Mouse (Mus musculus) liver, adult 2 months (tissue): ENCODE data around the gene Ankrd39. TPM values are rescaled to one million over a fixed set of nuclear protein-coding genes. Genes with fewer than 3 reads are reported as not detected.

Source experiments
- DNase-seq: peaks from one replicate; pipeline ENCODE4 v3.0.0-alpha.2; 2011; ENCODE audit warnings: low read depth, low spot score; ENCODE audit errors: extremely low read depth
- H3K27ac ChIP-seq: fragments of 200-500 bp; replicated peaks from 2 replicates; pipeline ENCODE4 v1.5.1; 2012; ENCODE audit warnings: low read depth, mild to moderate bottlenecking, control low read depth, inconsistent platforms, low read length; ENCODE audit not compliant: insufficient read depth
- H3K27me3 ChIP-seq: fragments of 200-500 bp; 2 replicates; pipeline ENCODE4 v1.6.1; 2012; ENCODE audit warnings: mild to moderate bottlenecking, moderate library complexity, low read length, inconsistent platforms; ENCODE audit not compliant: control insufficient read depth, insufficient read depth
- H3K36me3 ChIP-seq: fragments of 200-500 bp; 2 replicates; pipeline ENCODE4 v1.6.1; 2012; ENCODE audit warnings: low read length, inconsistent platforms; ENCODE audit not compliant: control insufficient read depth, insufficient read depth
- H3K4me1 ChIP-seq: fragments of 200-500 bp; 2 replicates; pipeline ENCODE4 v1.6.1; 2011; ENCODE audit warnings: low read length; ENCODE audit not compliant: control insufficient read depth, insufficient read depth
- H3K4me3 ChIP-seq: fragments of 200-500 bp; 2 replicates; pipeline ENCODE4 v1.5.1; 2011; ENCODE audit warnings: low read depth, mild to moderate bottlenecking, control low read depth, low read length, moderate library complexity; ENCODE audit not compliant: insufficient read depth
- H3K79me2 ChIP-seq: fragments of 200-500 bp; 2 replicates; pipeline ENCODE4 v1.6.1; 2012; ENCODE audit warnings: inconsistent platforms, mild to moderate bottlenecking, low read length, moderate library complexity; ENCODE audit not compliant: control insufficient read depth, insufficient read depth
- H3K9ac ChIP-seq: fragments of 200-500 bp; 2 replicates; pipeline ENCODE4 v1.6.1; 2012; ENCODE audit warnings: low read depth, mild to moderate bottlenecking, control low read depth, inconsistent platforms, low read length
- CTCF ChIP-seq: fragments of 200-500 bp; IDR thresholded peaks from 2 replicates; pipeline ENCODE4 v1.5.1; 2011; ENCODE audit warnings: low read depth, low read length, control low read depth
- POLR2A ChIP-seq: fragments of 200-500 bp; IDR thresholded peaks from 2 replicates; pipeline ENCODE4 v1.6.1; 2011; ENCODE audit warnings: low read length, control low read depth; ENCODE audit not compliant: insufficient read depth; ENCODE audit errors: extremely low read depth
- WGBS: fragments of 180-500 bp; shearing (Covaris S2); methylation state at CpG from one replicate; pipeline ENCODE4 v1.1.7; 2018; 5-methylcytosine and 5-hydroxymethylcytosine counted together
- polyA plus RNA-seq: library from polyadenylated mRNA; depleted of rRNA; stranded (reverse); fragments of >200 nt; gene quantifications from 2 replicates; pipeline ENCODE4 v1.2.3, GENCODE M21; 2012
- total RNA-seq: library from RNA; depleted of rRNA; stranded (reverse); fragments of >200 nt; gene quantifications from 2 replicates; pipeline ENCODE4 v1.2.3, GENCODE M21; 2014

Gene Ankrd39
- total and polyA plus RNA-seq, 2 experiments, result 2.6 to 9.4 TPM

DNA sequence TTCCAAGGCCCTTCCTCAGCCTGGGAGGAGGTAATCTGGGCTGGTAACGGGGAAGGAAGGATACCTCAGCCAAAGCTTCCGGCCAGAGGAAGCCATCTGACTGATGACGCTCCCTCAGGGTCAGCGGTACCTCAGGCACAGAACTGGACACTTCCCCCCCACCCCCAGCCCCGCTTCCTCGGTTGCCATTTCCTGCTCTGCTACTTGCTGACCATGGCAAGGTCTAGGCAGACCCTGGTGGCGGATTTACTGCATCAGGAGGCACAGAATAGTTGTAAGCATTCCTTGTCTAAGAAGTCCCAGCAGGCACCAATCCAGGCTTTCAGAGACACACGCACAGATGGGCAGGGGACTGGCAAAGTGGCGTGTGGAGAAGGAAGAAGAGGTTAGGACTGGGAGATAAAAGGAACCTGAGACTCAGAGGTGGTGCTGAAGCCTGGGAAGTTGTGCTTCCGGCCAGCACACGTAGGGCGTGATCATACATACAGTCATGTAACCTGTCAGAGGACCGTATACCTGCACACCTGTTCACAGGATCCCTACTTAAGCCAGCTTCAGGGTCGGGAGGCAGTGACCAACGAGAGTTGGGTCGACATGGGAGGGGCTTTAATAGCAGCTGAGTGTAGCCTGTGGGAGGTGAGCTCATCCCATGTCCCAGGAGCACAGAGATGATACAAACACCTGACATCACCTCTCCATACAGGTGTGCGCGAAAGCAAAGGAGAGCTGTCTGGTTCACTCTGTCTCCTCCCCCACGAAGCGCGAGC is 7.6 kb upstream of the Ankrd39 start:
- no peak for TF ChIP-seq POLR2A
- TF ChIP-seq CTCF, result no peak
- Histone ChIP-seq H3K27ac (peak overlapping the region; percentile 42), H3K9ac (peak overlapping the region; percentile 24; the same call in 1 of the 2 replicates), H3K36me3 (0 out of 2 replicates have a peak, but pooled peaks cover 2% of the 10 kb centered on the region), H3K79me2 (no peaks in the 10 kb centered on the region), H3K27me3 (no peaks in the 10 kb centered on the region), H3K4me1 (peaks cover 5% of the 10 kb centered on the region; the same call in 1 of the 2 replicates), H3K4me3 (no peak overlapping the region; the same call in 1 of the 2 replicates)
- WGBS, result 71% methylated on average over 21 of the region's 21 CpGs
- no peak for DNase-seq

DNA sequence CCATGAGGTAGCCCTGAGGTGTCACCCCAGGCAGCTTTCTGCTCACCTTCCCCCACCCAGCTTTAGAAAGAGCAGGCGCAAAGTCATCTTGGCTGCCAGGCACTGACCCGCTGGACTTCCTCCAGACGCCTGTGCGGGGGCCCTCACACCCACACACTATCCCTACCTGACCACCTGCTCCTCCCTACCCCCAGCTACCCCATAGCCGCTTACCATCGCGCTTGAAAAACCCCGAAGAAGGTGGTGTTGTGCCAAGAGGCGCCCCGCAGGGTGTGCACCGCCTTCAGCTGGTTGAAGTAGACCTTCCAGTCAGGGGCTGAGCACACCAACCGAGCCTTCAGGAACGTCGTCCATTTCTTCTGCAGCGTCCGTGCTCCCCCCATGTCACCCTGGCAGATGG is 5.3 kb upstream of the Ankrd39 start:
- TF ChIP-seq CTCF (no peak), POLR2A (no peak)
- H3K27me3 ChIP-seq, result no peaks in the 10 kb centered on the region
- no peak overlapping the region for H3K27ac ChIP-seq
- H3K9ac ChIP-seq, result no peak overlapping the region
- no peak for DNase-seq
- no peak overlapping the region for H3K4me3 ChIP-seq
- H3K4me1 ChIP-seq, result peaks cover 5% of the 10 kb centered on the region; the same call in 1 of the 2 replicates
- 89% methylated on average over 16 of the region's 16 CpGs for WGBS
- H3K79me2 ChIP-seq, result no peaks in the 10 kb centered on the region
- 0 out of 2 replicates have a peak, but pooled peaks cover 2% of the 10 kb centered on the region for H3K36me3 ChIP-seq

DNA sequence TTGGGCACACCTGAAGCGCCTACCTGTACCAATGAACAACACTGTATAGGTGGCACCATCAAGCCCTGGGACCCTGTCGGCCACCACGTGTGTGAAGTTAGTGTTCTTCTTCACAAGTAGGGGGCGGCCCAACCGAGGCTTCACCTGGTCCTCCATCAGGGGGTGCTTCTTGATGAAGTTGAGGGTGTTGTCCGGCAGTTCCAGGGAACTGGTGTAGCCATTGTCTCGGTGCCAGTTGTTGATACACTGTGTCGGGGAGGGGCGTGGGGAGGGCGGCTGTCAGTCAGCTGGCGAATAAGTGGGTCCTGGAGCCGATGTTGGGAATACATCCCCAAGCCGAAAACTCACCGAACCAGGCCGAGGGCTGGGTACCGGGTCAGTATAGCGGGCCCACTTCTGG is 4.7 kb upstream of the Ankrd39 start:
- DNase-seq, result no peak
- no peak overlapping the region for H3K4me3 ChIP-seq
- no peak overlapping the region for H3K27ac ChIP-seq
- no peak overlapping the region for H3K9ac ChIP-seq
- H3K27me3 ChIP-seq, result no peaks in the 10 kb centered on the region
- peaks cover 5% of the 10 kb centered on the region; the same call in 1 of the 2 replicates for H3K4me1 ChIP-seq
- no peak for TF ChIP-seq POLR2A
- no peak for TF ChIP-seq CTCF
- 93% methylated on average over 17 of the region's 17 CpGs for WGBS
- 0 out of 2 replicates have a peak, but pooled peaks cover 2% of the 10 kb centered on the region for H3K36me3 ChIP-seq
- H3K79me2 ChIP-seq, result no peaks in the 10 kb centered on the region; the same call in 1 of the 2 replicates

DNA sequence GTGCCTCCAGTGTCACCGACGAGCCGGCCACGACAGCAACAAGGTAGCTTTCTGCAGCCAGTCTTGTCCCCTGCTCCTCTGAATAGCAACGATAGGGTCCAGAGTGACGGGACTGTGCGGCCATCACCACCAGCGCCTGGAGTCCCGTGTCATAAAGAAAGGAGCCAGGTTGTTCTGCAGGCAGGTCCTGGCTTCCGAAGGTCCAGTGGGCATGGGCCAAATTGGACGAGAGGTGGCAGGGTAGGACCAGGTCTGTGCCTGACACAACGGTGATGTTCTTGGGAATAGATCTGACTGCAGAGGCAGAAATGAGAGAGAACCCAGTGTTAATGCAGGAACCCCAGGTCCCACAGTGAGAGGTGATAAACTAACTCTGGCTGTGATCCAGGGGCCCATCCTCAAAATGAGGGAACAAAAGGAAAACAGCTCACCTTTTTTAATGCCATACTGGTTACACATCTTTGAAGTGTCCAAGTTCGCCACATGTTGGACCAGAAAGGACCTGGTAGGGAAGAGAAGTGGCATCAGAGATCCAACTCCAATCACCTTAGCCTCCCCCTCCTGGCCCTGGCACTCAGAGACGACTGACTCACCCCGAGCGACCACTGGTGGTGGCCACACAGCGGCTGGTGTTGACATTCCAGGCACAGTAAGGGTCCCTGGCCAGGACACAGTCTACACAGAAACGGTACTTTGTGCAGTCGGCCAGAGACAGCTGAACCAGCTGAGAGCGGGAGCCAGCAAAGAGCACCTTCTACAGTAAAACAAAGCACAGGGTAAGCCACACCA is 3.0 kb upstream of the Ankrd39 start:
- H3K9ac ChIP-seq, result no peak overlapping the region
- H3K27ac ChIP-seq, result no peak overlapping the region
- H3K4me1 ChIP-seq, result peaks cover 9% of the 10 kb centered on the region
- WGBS, result 84% methylated on average over 20 of the region's 20 CpGs
- TF ChIP-seq POLR2A (no peak), CTCF (no peak)
- H3K27me3 ChIP-seq, result no peaks in the 10 kb centered on the region
- DNase-seq, result no peak
- H3K4me3 ChIP-seq, result no peak overlapping the region
- 0 out of 2 replicates have a peak, but pooled peaks cover 2% of the 10 kb centered on the region for H3K36me3 ChIP-seq
- H3K79me2 ChIP-seq, result peaks cover 6% of the 10 kb centered on the region; the same call in 1 of the 2 replicates

DNA sequence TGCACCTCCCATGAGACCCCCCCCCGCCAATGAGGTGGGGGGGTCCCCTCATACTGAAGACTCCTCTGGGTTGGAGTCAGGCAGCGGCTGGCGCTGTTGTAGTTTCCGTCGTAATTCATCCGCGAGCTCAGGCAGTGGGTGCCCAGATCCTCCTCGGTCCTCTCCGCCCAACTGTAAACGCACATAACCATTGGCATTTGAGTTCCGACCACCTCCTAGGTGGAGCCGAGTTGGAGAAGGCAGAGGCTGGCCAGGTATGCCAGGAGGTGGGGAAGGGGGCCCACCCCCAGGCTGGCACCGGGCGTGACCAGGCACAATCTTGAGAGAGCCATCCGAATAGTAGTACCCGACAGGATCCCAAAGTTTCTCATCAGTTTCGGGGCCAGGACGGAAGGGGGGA is 2.2 kb upstream of the Ankrd39 start:
- TF ChIP-seq CTCF, result no peak
- TF ChIP-seq POLR2A, result no peak
- no peak overlapping the region for H3K9ac ChIP-seq
- WGBS, result 91% methylated on average over 18 of the region's 18 CpGs
- no peak overlapping the region for H3K27ac ChIP-seq
- H3K27me3 ChIP-seq, result no peaks in the 10 kb centered on the region
- peaks cover 5% of the 10 kb centered on the region for H3K4me1 ChIP-seq
- 0 out of 2 replicates have a peak, but pooled peaks cover 2% of the 10 kb centered on the region for H3K36me3 ChIP-seq
- DNase-seq, result no peak
- H3K79me2 ChIP-seq, result peaks cover 6% of the 10 kb centered on the region; the same call in 1 of the 2 replicates
- no peak overlapping the region for H3K4me3 ChIP-seq
